Mouse (Mus musculus): ENCODE data around the gene Tnni2.
"Not testable (repeated sequence)": the region's sequence is repeated elsewhere in the genome, so short reads cannot be mapped to it uniquely, and the experiment has no call there.

Tnni2 gene

DNA sequence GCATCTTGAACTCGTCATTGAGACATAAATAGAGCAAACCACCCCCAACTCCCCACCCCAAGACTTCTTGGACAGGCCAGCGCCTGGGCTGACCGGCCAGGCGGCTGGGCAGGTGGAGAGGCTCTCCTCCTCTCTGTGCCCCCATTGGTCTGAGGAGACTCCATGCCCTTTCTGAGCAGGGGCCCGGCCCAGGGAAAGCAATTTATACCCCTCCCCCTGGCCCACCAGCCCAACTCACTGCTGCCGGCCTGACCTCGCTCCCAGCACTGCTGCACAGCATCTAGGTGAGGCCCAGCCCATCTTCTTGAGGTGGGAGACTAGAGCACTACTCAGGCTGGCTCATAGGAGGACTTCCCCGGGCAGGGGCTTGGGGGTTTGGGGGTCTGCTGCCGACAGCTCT, at the start of gene Tnni2:
TSS of gene Tnni2 (plus strand) at position 224 of the 400 bp plus-strand sequence.
- DNase-seq (ENCODE audit: low spot score), result no peak

DNA sequence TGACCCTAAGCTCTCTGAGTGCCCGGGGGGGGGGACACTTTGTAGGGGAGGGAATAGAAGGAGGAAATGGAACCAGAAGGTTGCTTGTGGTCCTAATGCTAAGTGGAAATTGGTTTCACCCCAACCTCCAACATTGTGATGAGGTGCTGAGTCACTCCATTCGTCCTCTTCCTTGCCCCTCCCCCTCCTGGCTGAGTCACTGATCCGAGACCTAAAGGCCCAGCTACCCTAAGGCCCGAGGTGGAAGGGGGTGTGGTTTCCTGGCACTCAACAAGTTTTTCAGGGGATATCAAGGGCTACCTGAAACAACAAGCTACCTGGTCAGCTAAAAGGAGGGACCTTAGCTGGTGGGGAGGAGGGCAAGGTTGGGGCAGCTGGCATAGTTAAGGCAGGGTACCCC, 48.4 kb upstream of the Tnni2 start:
- DNase-seq (ENCODE audit: low spot score), result no peak

DNA sequence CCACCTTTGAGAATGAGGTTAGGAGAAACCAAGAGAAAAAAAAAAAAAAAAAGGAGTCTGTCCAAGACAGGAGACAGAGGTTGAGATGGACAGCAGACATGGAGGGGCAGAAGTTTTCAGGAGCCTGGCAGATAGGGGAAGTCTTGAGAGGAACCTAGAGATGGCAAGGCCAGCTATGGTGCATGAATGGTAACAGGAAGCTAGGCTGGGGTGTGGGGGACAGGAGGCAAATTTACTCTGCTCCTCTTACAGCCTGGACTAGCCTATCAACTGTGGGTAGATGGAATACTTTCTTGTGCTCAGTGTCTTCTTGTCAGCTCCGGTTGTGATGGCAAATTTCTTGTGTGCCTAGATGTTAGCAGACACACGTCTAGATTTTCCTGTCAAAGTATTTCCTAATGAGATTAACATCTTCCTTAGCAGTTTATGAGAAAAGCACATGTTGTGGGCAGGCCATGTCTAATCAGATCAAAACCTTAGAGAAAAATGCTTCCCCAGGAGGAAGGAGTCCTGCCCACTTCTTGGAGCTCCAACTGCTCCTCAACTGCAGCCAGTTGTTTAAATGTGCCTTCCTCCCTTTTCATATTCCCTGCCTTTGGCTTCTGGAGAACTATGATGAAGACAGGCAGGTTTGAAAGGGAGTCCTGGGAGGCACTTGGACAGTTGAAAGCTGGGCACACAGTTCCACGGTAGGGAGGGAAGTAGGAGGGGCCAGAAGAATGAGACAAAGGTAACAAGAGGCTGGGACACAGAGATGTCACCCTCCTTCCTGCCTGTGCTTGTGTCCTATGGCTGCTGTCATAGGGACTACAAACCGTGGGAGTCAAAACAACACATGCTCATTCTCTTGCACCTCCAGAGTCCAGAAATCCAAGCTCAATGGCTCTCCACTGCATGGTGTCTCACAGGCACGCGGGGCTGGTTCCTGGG, 47.1 kb upstream of the Tnni2 start:
- no peak for DNase-seq (ENCODE audit: low spot score)

DNA sequence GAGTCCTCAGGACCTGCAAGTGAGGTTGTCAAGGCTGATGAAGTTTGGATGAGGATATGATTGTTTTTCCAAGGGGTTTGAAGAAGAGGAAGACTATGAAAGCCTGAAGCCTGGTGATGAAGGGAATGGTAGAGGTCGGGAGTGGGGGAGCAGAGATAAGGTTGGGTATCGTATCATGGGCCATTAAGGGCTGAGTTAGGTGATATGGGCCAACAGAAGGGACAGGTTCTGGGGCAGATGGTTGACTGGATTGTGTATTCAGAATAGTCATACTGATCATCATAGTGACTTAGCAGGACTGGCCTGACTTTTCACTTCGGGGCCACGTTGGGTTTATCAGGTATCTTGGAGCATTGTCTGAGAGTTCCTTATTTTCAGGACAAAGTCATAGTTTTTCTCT, 46.1 kb upstream of the Tnni2 start:
- no peak for DNase-seq (ENCODE audit: low spot score)

DNA sequence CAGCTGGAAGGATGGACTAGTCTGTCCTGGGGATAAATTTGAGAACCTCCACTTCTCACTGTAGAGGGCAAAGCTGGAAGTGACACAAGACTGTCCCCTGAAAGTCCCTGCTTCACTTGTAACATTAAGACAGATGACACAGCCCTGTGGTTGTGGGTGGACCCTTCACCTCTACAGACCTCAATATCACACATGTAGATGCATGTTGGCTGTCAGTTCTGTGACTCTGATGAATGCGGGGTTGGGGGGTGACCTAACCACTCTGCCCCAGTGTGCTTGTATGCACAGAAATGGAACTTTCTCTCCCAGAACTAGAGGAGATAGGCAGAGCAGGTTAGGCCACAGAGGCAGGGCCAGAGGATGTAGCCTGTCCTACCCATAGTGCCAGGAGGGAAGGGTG, 45.0 kb upstream of the Tnni2 start:
- DNase-seq (ENCODE audit: low spot score), result no peak

DNA sequence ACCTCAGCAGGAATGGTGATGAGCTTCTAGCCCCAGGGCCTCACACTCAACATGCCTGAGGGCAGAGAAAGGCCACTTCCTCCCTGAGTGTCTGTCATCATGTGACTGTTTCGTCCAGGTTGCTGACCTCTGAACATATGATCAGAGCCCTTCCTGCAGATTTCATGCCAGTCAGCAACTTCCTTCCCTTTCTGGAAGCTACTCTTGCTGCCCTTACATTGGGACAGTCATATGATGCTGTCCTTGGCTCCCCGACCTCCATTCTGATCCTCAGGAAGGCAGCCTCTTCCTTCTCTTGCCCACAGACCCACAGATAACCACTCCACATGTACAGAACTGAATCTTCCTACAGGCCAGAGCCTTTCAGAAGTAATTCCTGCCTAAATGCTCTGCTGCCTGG, 43.6 kb upstream of the Tnni2 start:
- DNase-seq (ENCODE audit: low spot score), result no peak

DNA sequence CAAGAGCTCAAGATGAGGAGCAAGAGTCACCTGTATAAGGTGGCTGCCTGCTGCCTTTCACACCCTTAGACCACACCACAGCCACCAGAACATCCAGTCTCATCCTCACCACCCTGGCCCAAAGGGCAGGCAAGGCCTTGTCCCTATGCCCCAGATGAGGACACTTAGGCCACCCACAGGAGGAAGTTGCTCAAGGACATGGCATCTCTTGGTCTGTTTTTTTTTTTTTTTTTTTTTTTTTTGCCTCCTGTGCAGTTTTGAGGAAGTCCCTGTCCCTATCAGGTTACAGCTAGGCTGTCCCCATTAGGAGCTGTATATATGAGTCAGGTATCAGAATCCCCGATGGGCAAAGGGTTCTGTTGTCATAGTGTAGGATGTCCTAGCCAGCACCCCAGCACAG, 42.4 kb upstream of the Tnni2 start:
- no peak for DNase-seq (ENCODE audit: low spot score)

DNA sequence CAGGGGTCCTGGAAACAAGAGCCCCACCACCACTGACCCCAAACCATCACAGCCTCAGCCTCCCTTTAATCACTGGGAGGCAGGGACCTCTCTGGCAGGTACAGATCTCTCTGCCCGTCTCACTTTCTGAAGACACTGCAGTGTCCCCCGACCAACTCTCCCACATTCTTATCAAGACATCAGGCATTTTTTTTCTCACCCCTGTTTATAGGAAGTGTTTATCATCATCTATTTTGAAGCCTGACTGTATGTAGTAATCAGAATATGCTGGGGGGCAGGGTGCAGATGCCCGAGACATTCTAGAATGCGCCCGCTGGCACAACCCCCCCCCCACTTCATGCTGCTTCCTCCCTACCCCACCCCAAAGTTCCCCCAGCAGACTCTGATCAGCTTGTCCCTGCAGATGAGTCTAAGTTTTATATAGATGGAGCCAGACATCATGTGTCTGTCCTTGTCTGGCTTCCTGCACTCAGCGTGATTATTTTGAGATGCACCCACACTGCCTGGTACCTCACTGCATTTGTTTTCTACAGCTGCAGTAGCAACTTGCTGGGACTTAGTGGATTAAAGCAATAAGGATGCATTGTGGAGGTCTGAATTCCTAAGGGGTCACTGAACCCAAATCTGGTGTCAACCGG, 41.4 kb upstream of the Tnni2 start:
- no peak for DNase-seq (ENCODE audit: low spot score)

DNA sequence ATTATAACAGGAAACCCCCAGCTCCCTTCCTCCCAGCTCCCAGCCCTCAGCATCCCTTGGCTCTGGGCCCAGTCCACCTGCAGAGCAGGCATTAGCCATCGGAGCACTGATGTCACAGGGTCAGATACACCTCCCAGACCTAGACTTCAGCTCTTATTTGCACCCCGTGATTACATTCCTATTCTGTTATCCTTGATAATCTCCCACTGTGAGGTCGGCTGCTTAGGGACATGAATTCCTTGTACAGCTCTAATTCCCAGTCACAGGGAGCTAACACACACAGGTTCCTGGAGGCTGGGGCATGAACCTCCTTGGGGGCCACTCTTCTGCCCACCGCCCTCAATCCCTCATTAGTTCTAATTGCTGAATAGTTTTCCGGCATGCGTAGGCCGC, 40.9 kb upstream of the Tnni2 start:
- no peak for DNase-seq (ENCODE audit: low spot score)

DNA sequence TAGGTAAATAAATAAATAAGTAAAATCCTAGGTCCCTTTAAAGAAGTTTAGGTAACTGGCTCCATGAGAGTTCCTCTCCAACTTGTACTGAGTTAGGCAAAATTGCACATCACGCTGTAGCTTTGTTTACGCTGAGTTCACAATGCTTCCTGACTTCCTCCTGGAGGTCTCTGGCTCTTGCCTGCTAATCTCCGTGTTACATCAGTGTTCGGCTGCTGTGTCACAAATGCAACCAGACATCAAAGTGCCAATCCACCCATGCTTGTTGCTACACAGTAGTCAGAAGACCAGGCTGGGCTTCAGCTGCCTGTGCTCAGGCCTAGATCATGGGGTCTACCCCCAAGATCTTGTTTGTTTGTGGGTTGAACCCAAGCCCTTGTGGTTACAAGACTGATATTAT, 38.0 kb upstream of the Tnni2 start:
- DNase-seq (ENCODE audit: low spot score), result no peak

DNA sequence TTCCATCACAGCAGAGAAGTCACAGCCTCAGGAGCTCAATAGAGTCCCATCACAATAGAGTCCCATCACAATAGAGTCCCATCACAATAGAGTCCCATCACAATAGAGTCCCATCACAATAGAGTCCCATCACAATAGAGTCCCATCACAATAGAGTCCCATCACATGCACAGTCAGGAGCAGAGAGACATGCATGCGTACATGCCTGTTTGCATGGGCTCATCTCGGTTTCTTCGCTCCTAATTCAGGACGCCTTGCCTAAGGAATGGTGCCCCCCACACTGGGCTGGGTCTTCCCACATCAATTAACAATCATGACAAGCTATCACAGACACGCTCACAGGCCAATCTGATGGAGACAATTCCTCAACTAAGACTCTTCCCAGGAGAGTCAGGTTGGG, 36.5 kb upstream of the Tnni2 start:
- DNase-seq (ENCODE audit: low spot score), result not testable (repeated sequence)

DNA sequence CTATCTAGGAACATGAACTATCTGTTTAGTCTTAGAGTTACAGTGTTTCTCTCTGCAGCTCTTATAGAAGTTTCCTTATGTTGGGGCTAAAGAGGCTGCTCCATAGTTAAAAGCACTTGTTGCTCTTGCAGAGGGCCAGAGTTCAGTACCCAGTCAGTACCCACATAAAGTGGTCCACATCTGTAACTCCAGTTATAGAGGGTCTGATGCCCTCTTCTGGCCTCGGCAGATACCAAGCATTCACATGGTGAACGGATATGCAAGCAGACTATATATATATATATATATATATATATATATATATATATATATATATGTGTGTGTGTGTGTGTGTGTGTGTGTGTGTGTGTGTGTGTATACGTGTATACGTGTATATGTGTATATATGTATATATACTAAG, 33.7 kb upstream of the Tnni2 start:
- DNase-seq (ENCODE audit: low spot score), result no peak

DNA sequence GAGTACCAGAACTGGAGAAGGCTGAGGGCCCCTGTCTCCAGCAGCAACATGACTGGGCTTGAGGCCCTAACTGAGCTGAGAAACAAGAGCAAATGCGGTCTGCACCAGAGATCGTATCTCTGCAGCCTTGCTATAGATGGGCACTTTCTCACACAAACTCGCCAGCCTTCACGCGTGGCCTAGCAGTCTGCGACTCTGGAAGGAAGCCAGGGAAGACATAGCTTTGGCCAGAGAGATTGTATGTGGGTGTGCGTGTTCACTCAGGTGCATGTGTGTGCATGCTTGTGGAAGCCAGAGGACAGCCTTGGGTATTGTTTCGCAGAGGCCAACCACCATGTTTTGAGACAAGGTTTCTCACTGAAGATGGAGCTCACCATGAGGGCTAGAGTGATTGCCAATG, 32.9 kb upstream of the Tnni2 start:
- DNase-seq (ENCODE audit: low spot score), result no peak

DNA sequence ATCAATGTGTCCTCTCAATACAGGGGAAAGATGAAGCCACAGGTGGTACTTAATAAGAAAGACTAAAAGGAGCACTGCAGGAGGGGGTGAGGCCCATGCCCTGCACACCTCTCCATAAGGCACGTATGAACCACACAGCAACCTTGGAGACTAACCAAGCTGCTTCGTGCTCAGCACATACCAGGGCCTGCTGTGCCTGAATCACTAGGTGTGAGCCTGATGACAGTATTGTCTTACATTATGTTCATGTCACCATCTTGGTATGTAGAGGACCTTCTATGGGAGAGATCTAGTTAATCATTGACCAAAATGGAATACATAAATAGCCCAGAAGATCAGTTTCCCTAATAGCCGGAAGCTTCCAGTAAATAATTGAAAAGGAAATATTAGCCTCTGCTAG, 32.0 kb upstream of the Tnni2 start:
- no peak for DNase-seq (ENCODE audit: low spot score)

DNA sequence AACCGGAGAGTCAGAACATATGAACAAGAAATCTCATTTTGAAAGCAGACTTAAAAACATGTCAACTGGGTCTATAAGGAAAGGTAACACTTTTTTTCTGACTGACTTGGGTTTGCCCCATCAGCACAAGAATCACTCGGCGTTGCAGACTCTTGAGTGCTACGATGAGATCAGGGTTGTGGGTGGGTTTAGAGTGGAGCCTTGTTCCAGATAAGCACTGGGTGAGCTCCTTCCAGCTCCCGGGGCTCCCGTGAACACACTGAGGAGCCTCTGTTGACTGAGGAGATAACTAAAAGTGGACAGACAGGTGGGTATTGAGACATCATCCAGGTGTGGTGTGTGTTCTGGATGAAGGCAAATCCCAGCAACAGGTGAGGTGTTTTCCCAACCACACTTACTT, 28.3 kb upstream of the Tnni2 start:
- DNase-seq (ENCODE audit: low spot score), result no peak

DNA sequence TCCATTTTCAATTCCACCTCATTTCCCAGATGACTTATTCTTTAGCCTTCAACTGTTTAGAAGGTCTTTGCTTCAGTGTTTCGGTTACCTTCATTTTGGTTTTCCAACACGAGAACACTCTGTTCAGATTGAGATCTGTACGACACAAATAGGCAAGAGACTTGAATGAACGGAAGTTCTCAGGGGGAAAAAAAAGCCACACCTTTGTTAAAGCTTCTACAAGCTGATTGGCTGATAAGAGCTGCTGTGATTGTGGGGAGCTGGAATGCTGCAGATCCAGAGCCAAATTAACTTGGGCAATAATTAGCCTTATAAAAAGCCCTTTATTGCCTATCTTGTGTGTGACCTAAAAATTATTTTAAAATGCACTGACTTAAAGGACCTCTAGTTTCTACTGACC, 26.3 kb upstream of the Tnni2 start:
- DNase-seq (ENCODE audit: low spot score), result no peak

DNA sequence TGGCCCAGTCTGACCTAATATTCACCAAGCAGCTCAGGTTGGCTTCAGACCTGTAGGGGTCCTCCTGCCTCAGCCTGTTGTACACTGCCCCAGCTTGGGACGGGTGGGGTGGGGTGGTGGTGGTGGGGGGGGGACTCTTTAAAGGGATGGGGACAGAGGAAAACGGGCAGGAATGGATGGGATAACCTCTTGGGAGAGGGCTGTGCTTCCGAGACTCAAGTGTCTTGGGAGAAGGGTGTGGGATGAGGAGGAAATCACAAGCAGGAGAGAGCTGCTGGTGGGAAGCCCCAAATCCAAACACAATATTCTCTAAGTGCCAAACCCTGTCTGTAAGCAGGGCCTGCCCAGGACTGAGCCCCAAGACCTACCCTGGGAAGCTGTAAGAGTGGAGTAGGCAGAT, 25.4 kb upstream of the Tnni2 start:
- DNase-seq (ENCODE audit: low spot score), result no peak

DNA sequence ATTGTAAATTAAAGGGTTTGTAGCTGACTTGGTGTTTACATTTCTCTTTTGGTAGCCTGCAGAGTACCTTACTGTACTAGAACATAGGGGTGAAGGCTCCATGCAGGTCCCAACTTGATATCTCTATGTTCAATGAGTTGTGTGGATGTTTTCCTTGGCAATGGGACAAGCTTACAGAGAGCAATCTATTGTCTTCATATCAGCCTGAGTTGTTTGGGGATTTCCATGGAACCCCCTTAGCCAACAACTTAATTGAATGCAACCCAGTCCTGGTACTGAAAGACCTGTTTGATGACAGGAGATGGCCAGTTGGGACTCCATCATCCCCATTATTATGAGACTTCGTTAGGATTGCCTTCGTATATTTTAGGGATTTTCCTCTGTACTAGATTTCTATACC, 23.6 kb upstream of the Tnni2 start:
- DNase-seq (ENCODE audit: low spot score), result no peak

DNA sequence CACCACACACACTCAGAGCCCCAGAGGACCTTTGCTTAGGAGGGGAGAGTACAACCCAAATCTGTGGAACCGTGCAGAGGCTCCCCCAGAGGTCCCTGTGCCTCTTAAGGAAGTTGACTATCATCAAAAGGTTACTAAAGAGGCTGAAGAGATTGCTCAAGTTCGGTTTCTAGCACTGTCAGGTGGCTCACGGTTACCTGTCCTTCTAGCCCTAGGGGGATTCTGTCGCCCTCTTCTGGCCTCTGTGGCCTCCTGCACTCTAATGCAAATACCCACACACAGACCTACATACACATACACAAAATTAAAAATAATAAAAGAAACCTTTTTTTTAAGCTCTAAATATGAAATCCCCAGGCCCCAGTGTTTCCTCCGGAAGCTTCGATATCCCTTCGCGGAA, 22.9 kb upstream of the Tnni2 start:
- DNase-seq (ENCODE audit: low spot score), result no peak

DNA sequence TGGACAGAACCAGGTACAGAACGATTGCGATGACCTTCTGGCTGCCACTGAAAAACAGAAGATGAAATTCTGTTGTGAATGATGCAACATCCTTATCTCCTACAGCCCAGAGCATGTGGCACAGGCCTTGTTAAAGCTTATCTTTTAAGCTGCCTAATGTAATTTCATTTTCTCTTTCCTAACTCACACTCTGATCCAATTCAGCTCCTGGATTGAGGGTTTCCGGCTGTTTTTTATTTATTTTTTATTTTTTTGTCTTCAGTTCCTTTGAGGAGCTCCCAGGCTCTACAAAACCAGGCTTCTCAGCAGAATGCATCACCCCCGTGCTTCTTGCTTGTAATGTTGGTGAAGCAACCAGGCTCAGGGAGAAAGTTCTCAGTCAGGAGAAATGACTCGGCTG, 21.7 kb upstream of the Tnni2 start:
- DNase-seq (ENCODE audit: low spot score), result no peak

DNA sequence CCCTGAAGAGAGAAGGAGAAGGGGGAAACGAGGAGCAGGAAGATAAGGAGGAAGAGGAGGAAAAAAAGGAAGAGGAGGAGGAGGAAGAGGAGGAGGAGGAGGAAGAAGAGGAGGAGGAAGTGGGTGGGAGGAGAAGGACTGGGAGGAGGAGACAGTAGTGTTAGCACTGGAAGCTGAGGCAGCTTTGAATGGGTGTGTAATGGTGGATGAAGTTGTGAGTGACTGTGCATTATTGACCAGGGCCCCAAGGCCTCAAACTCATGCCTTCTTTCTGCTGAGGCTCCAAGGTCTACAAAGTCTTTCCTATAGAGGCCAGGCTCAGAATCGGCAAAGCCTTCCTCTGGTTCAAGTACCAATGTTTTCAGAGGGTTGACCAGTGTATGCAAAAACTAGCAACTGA, 19.8 kb upstream of the Tnni2 start:
- no peak for DNase-seq (ENCODE audit: low spot score)

DNA sequence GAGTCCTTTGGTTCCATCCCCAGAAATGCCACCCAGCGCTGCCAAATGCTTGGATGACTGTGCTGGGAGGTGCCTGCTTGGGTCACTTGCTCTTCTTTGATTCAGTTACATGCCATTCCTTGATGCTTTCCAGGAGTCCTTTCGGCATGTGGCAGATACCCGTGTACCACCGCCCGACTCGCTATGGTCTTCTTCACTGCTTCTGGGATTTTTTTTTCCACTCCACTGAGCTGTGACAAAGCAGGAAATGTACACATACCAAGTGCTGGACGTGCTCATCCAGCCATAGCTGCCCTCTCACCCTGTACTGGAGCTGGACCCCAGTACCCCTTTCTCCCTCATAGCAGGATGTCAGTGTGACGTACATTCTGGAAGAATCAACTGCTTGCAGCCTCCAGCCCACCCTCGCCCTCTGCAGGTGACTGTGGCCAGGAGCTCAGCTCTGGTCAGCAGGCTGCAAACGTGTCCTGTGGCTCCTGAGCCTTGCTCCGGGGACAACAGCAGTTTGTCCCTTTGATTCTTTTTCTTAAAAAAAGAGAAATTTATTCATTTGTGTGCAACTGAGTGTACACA, 15.9 kb upstream of the Tnni2 start:
- no peak for DNase-seq (ENCODE audit: low spot score)

DNA sequence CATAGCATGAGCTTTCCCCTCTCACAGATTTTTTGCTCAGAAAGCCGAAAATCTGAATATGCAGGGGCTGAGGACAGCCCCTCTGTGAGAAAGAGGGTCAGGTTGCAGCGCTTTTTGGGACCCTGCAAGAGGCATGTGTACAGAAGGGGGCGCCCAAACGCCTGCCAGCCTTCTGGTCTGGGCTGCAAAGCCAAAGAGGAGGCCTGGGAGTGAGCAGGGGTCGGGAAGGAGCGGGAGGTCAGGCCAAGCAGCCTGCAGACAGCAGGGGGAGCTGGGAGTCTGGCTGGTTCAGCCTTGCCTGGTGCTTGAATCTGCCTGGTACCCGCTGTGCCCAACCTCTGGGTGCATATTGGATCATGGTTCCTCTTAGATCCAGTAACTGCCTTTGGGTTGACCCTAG, 13.4 kb upstream of the Tnni2 start:
- DNase-seq (ENCODE audit: low spot score), result no peak
